In genomic region chr19:45235331-45235741, GRCm38 (mm10) we compare ENCODE assay signal across 8 mouse cellular contexts. TPM values are rescaled to one million over a fixed set of nuclear protein-coding genes. Genes with fewer than 3 reads are reported as not detected.
A peak's percentile ranks its signal among the peaks of the same experiment; 100 is the strongest.
DNase-seq lines count a peak whose midpoint lies in the region; ATAC-seq lines count a peak whose summit lies in the region.
"Had no signal": no experiment of that assay in that cellular context is flagged by ENCODE, and none has a peak within 500 bp of the region (broad histone marks: within the 10 kb centered on the region; RNA-seq: fewer than 3 reads in every experiment).

No protein-coding gene starts in this region.

- H3K4me2 ChIP-seq in limb, embryonic 13.5 days (replicated peaks) = peak overlapping the region; percentile 65
- peak overlapping the region; percentile 39 for H3K4me2 ChIP-seq in stomach, embryonic 16.5 days (ENCODE audit: low read depth, low read length)

- no peaks in the 10 kb centered on the region for H3K9me3 ChIP-seq in limb, embryonic 13.5 days
- H3K9me3 ChIP-seq in stomach, embryonic 16.5 days (replicated peaks; ENCODE audit: control insufficient read depth, low read length) = no peaks in the 10 kb centered on the region

- H3K4me3 ChIP-seq in limb, embryonic 13.5 days = peak overlapping the region; percentile 41
- H3K4me3 ChIP-seq in stomach, embryonic 16.5 days (replicated peaks; ENCODE audit: low read length) = peak overlapping the region; percentile 25

- DNase-seq in ovary, postnatal 36 days (ENCODE audit: low spot score) = peak; percentile 15
- no peak for DNase-seq in ovary, postnatal 14 days (ENCODE audit: low spot score)
- peak; percentile 71 to 78 for DNase-seq in gastrocnemius, adult 8-10 months (ENCODE audit: low spot score in 2 of 2)
- DNase-seq in frontal cortex, postnatal 36 days (ENCODE audit: low spot score in 2 of 2) = no peak
- DNase-seq in left cerebral cortex, adult 18-20 months (ENCODE audit: low spot score in 2 of 2) = no peak

- H3K27me3 ChIP-seq in limb, embryonic 13.5 days = peaks cover 97% of the 10 kb centered on the region
- H3K27me3 ChIP-seq in stomach, embryonic 16.5 days (ENCODE audit: control insufficient read depth, insufficient read depth, low read length) = peaks cover 78% of the 10 kb centered on the region

- no peak overlapping the region; the same call in 1 of the 2 replicates for H3K27ac ChIP-seq in limb, embryonic 13.5 days
- no peak overlapping the region for H3K27ac ChIP-seq in stomach, embryonic 16.5 days (ENCODE audit: low read length)
- H3K27ac ChIP-seq: liver, embryonic 14.5 days had no signal

- no peaks in the 10 kb centered on the region for H3K36me3 ChIP-seq in limb, embryonic 13.5 days
- no peaks in the 10 kb centered on the region for H3K36me3 ChIP-seq in stomach, embryonic 16.5 days (ENCODE audit: control insufficient read depth, insufficient read depth, low read length)

- peaks cover 39% of the 10 kb centered on the region for H3K4me1 ChIP-seq in limb, embryonic 13.5 days
- H3K4me1 ChIP-seq in stomach, embryonic 16.5 days (ENCODE audit: control insufficient read depth, insufficient read depth, low read length) = peaks cover 12% of the 10 kb centered on the region

- 1% methylated on average over 52 of the region's 53 CpGs for WGBS in limb, embryonic 13.5 days
- WGBS in stomach, embryonic 16.5 days = 1% methylated on average over 47 of the region's 53 CpGs

- peak overlapping the region; percentile 36; the same call in 1 of the 2 replicates for H3K9ac ChIP-seq in limb, embryonic 13.5 days
- no peak overlapping the region for H3K9ac ChIP-seq in stomach, embryonic 16.5 days (ENCODE audit: low read length)
- H3K9ac ChIP-seq: liver, embryonic 14.5 days had no signal

- no peak for ATAC-seq in limb, embryonic 13.5 days (ENCODE audit: low FRiP score, low read depth)
- ATAC-seq in stomach, embryonic 16.5 days (ENCODE audit: insufficient read depth, low FRiP score) = no peak

RNA-seq across cellular contexts. Expression of gene Lbx1, which starts 0.3 kb away (rescaled TPM):
- 10 to 100 TPM; 59.4 to 70.9 (median 64.3) TPM for total RNA-seq in gastrocnemius, adult 8-10 months (2022)
- 1.4 and 1.5 TPM in 2 replicates for polyA plus RNA-seq in limb, embryonic 13.5 days (2015; fragmentation: Nextera tagmentation; extraction: Ambion mirVana)
- polyA plus RNA-seq in stomach, embryonic 16.5 days (2015; fragmentation: Nextera tagmentation; extraction: Ambion mirVana) = not detected in 2 replicates
- total RNA-seq in left cerebral cortex, adult 18-20 months (2021) = not detected
- polyA plus RNA-seq: liver, embryonic 14.5 days had no signal

Comparison
In these comparisons a context has a peak if more than half of its experiments do, and no peak if none do; other contexts are left out.
1. DNase-seq: peak in ovary, postnatal 36 days (single experiment) and gastrocnemius, adult 8-10 months (2 of 2); none in ovary, postnatal 14 days (single experiment), frontal cortex, postnatal 36 days (0 of 2) and left cerebral cortex, adult 18-20 months (0 of 2).
2. RNA of gene Lbx1, which starts 0.3 kb away (total RNA-seq): 59.4 to 70.9 TPM in gastrocnemius, adult 8-10 months; not detected in left cerebral cortex, adult 18-20 months; every median in the first group is over 10 times any median in the second.